Mouse (Mus musculus) frontal cortex, postnatal 14 days (tissue): ENCODE data around the gene Myo18b.

ENCODE experiments used
- DNase-seq, 2 experiments: peaks; one replicate each; pipeline ENCODE4 v3.0.0; 2022; ENCODE audit warnings: low spot score in 2 of 2

The Myo18b gene

DNA sequence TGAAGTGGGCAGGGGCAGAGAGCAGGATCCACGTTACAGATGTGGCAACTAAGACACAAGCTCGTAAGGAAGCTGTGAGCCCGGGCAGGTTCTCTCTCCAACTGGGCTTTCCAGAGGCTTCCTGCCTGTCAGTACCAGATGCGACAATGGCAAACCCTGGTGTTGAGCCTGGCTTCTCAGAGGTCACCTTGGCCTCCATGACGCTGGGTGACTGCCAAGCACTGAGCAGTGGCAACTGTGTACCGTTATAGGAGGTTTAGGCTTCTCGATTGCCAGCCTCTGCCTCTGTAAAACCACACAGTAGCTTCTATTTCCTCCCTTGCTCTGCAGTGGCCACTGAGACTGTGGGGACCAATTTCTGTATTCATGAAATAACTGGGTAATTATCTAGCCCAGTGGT lies 81.1 kb downstream of the Myo18b start:
- DNase-seq: no peak

DNA sequence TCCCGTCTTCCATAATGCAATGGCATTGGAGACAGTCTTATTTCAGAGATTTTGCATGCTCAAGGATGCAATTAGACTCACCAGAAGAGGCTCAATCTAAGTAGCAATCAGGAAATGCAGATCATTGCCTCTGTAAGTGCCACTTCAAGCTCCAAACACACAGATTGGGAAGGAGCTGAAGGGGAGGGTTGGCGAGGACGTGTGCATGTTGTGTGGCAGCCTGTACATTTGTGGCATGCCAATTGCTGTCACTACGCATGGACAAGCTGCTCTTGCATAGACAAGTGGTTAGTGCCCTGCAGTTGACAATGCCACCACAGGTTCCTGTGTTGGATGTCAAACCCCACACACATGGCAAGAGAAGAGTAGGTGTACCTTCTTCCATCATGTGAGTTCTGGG lies 88.5 kb downstream of the Myo18b start:
- DNase-seq: no peak

DNA sequence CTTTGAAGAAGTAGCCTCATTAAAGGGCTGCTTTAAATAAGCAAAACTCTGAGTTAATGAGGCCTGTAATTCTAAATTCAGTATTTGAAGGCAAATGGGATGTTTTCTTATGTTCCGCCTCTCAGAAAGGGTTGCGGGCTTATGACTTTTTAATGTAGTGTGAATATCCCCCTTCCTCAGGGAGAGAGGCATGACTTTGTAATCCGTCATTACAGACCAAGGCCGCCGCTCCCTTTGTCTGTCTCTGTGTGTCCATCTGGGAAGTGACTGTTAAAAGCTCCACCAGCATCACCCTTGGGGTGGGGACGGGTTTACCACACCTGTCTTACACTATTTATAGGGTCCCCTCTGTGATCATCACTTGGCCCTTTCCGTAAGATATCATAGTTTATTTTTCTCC lies 100.1 kb downstream of the Myo18b start:
- DNase-seq: no peak

DNA sequence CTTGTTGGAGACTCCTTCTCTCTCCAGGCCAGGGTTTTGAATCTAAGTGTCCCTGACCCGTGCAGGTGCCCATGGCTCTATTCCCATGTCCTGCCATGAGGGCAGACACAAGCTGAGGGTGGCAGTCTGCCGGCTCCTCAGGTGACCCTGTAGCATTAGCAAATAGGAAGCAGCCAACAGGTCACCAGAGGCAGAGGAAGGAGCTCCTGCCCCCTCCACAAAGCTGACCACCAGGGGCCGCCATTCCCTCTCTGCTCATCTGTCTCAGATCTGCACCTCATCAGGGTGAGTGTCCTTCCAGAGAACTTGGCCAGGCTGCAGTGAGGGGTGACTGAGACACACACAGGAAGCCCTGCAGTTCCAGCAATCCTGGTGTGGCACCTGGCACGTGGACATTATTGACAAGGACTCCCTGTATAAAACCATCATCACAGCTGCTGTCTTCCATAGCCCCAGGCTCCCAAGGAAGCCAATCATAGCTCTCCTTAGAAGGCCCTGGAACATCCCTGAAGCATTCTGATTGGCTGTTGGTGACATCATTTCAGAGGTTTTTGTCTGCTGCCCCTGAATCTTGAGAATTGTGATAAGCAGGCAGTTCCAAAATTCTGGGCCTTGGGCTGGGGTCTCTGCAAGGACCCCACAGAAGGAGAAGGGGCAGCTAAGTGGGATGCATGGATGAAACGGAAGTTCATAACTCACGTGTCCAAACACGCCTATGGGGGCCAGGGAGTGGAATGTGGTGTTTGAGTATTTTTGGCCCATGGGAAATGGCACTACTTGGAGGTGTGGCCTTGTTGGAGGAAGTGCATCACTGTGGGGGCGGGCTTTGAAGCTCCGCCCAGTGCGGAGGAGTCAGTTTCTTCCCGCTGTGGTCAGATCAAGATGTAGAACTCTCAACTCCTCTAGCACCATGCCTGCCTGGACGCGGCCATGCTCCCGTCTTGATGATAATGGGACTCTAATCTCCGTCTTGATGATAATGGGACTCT lies 104.1 kb downstream of the Myo18b start:
- DNase-seq: no peak

DNA sequence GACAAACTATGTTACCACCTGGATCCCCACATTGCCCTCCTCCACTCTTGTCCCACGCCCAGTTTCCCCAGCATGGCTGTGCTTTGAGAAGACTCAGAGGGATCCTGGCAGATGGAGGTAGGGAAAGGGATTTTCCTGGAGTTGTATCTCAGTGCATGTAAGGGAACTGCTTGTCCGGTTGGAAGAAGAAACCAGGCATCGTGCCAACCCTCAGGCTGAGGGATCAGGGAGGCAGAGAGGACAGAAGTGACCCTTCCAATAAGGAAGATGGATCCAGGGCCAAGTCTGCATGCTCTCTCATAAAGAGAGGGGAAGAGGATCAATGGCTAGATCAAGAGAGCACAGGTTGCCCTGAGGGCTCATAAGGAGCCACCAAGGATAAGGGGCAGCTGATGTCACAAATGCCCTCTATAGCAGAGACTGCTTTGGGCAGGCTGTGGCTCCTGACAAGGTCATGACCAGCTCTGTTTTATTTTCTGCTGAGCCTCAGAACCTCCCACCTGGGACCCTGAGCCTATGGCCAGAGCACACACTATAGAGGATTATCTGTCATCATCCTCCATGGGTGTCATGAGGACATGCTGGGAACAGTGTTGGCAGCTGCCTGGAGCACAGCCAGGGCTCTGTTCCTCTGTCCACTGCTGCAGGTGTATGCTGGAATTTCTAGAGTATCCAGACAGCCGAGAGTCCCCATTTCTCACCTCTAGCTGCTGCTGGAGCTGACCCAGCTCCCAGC lies 105.6 kb downstream of the Myo18b start:
- no peak for DNase-seq

DNA sequence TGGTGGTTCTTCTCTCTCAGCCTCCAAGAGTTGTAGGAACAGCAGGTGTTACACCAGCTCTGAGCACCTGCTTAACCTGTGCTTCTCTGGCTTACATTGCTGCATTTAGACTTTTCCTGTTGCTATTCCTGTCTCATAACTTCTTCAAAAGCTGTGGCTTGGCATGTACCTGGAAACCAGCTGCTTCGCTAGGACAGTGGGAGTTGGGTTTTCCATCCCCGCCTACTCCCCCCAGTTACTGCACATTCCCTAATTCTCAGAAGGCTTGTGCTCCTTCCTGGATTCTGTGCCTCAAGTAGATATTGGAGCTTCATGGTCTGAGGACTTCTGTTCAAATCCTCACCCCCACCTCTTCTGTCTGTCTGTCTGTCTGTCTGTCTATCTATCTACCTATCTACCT lies 107.7 kb downstream of the Myo18b start:
- DNase-seq: no peak

DNA sequence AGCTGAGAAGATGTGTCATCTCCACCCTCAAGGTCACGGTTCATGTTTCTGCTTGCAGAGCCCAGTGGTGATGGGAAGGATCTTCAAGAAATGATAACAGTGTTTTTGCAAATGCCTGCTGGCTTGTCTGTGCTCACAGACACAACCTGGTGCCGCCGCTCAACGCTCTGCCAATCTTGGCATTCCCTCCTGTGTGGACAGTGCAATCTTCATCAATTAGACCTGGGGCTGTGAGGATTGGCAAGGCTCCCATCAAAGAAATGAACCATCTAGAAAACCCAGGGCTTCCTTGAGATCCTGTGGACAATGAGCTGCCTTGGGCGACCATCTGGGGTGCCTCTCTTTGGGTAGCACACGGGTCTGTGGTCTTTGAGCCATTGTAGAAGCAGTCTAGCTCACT lies 109.4 kb downstream of the Myo18b start:
- no peak for DNase-seq

DNA sequence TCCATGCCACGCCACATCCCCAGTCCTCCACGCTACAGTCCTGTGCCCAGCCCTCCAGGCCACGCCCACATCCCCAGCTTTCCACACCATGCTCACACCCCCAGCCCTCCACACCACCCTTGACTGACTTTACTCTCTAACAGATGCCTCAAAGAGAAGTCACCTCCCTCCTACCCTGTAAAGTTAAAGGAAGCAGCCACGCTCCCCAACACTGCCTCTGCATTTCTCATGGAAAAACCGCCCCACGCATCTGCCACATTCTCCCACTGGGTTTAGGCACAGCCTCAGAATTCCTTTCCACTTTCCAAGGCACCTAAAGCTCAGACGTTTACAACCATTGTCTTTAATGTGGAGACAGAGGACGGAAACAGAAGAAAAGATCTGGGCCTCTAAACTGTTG lies 110.1 kb downstream of the Myo18b start:
- peak in 1 of 2 experiments; percentile 19 for DNase-seq

DNA sequence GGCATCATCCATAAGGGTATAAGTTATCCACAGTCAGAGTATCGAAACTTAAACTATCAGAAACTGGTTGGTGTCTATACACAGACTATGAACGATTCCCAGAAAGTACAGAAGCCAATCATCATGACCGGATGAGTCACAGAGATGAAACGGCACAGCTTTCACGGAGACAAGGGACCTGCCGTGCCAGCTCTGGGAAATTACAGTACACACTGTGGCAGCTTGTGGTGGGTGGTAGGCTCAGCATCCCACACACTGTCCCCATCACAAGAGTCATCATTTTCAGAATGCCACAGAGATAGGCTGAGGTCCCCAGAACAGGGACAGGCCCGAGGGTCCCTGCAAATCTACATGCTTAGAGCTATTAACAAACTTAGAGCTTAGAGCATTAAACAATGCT lies 114.4 kb downstream of the Myo18b start:
- DNase-seq: peak; percentile 44 to 59

DNA sequence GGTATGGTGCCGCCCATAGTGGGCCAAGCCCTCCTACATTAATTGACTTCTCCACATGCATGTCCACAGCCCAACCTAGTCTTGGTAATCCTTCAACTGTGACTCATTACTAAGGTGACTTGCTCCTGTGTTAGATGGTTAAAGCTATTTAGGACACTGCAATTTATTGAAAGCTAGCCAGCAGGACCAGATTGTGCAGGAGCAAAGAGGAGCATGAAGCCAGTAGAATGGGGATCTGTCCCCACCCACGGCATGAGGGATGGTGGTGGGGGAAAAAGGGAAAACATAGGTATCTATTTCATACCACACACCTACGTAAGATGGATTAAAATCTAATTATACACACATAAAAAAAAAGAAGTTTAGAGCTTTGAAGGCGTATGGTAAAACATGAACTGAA lies 114.9 kb downstream of the Myo18b start:
- DNase-seq: no peak

DNA sequence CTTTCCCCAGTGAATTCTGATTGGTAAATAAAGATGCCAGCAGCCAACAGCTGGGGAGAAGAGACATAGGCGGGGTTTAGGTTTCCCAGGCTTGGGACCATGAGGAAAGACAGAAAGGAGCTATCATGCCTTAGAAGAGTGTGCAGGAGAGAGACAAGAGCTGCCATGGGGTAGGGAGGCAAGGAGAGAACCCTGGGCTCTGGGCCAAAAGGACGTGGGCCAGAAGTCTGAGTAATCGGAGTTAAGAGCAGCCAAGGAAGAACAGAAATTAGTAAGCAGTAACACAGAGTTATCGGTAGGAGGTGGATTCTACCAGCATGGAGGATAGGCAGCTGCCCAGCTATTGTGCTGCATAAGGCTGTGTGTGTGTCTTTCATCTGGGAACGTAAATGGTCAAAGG lies 115.8 kb downstream of the Myo18b start:
- DNase-seq: peak; percentile 46 to 55

DNA sequence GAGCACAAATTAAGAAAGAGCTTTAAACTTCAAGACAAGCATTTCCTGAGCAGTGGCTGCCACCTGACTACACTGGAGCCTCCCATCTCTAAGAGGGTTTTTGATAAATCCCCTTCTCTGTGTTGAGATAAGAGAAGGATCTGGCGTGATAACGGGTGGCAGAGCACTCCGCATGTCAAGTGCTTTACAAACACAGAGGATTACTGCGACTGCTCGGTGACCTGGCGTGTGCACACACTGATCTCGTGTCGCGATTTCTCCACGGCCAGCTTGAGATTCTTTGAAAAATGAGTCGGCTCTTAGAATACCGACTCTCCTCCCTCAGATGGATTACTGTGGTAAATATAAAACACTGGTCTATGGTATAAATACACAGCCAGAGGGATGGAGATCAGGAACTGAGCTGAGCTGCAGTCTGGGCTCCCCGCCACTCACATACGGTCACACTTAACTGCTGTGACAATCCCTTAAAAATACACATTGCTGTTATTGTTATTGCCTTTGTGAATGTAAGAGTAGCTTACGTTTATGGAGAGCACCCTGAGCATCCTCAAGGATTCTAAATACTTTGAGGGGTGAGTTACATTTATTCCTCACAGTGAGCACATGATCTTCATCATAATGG lies 119.3 kb downstream of the Myo18b start:
- DNase-seq: no peak

DNA sequence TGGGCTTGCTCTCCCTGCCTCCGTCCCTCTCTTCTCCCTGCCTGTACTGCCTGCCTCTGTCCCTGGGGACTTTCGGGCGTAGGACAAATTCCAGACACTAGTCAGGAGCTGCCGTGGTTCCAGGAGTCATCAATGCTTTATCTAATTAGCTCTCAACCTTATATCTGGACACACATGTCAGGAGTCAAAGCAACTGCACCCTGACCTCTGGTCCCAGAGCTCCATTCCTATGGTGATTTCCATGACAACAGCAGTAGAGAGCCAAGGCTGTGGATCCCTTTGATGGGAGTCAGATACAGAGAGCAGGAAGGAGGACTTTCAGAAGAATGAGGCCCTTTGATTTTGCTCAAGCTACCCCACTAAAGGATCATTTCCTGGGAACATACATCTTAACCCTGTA lies 122.7 kb downstream of the Myo18b start:
- DNase-seq: no peak

DNA sequence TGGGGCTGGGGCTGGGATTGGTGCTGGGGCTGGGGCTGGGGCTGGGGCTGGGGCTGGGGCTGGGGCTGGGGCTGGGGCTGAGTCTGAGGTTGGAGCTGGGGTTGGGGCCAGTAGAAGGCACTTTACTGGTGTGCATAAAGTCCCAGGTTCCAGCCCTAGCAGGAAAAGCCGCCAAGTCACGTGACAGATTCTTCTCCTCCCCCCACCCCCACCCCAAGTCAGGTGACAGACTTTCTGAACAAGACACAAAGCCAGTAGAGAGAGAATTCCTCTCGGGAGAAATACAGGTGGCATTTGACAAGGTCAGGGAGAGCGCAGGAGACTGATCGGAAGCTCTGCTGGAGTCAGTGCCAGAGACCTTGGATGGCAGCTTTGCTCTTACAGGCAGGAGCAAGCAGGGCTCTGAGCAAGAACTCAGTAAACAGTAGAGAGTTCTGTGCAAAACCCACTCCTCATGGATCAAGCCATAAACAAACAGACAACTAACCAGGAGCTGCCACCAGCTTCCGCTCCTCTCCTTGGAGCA lies 124.7 kb downstream of the Myo18b start:
- DNase-seq: no peak

DNA sequence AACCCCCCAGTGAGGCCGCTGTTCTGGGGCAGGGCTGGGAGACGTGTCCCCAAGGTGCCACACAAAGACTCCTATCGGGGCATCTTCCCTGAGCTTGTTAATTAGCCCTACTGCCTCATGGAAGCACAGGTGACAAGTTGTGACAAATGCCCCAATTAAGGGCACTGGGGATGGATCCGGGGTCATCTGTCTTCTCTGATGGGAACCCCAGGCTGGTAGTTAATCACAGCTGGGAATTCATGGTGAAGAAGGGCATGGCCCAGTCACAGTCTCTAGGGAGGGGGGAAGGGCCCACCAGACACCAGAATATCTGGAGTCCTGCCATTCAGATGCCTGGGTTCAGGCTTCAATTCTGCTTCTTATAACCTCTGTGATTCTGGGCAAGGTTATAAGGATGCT lies 126.4 kb downstream of the Myo18b start:
- DNase-seq: no peak

DNA sequence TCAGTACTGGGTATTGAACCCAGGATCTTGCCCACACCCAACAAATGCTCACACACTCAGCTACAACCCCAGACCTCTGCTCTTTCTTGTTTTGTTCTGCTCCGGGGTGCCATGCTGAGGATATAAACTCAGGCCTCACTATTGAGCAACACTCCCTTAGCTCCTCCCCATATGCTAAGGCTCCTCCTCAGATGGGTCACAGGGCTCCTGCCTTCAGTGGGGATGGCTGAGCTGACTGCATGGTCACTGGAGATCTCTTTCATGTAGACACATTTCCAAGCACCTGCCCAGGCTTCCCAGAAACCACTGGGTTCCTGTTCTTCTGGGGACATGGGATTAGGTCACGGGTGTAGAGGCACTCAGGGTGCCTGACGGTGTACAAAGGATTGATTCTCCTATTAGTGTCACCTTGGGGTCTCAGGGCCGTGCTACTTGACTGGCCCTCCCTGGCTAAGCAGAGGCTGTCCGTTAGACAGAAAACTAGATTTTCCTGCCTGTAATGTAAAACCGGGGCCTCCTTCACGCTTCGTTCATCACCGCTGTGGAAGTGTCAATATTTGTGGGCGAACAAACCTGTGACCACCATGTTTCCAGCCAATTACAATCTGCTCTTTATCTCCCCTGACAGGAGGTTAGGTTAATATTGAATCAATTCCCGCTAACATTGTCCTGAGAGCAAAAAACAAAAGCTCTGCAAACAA lies 127.0 kb downstream of the Myo18b start:
- no peak for DNase-seq

DNA sequence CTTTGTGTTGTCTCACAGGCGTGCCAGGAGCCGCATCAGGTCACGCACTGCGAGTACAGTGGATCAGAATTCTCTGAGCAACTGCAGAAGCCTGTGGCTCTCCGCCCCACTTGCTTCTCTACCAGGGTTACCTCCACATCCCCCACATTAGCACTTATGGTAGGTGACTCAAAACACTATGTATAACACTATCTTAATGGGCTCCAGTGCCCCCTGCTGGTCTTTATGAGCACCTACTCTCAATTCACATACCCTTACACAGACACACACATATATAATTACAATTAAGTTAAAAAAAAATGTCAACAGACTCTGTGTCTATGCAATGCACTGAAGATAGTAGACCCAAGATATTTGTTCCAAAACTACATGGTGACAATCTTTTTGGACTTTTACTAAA lies 127.6 kb downstream of the Myo18b start:
- no peak for DNase-seq

DNA sequence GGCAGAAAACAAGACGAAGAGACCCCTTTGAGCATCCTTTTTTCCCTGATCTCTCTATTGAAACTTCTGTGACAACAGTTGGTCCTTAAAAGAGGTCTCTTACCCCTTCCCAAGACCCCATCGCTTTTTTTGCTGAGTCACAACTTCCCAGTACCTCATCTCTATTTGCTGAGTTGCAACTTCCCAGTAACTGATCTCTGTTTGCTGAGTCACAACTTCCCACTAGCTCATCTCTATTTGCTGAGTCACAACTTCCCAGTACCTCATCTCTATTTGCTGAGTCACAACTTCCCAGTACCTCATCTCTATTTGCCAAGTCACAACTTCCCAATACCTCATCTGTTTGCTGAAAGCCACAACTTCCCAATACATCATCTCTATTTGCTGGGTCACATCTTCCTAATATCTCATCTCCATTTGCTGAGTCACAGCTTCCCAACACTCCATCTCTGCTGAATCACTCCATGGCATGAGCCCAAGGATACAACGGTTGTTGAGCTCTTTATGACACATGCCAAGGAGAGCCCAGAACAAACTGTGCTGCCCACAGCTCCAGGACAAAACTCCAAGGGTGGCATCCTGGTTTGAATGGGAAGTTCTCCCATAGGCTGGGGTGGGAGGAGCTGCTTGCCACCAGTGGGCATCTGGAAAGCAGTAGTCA lies 134.6 kb downstream of the Myo18b start:
- DNase-seq: no peak

DNA sequence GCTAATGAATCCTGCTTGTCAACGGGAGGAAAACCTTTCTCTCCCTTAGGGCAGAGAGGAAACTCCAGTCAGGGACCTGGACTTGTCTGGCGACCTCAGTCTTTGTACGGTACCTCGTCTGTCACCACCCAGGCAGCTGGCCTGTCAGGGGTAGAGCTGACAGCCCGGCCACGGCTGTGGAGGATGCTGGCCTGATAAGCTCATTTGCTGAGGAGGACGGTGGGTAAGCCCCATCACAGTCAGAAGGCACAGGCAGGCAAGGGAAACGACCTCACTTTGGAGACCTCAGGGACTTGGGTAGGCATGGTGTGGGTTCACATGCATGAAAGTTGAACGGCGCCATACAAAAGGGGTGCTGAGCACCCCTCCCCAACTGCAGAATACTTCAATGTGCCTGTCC lies 140.6 kb downstream of the Myo18b start:
- no peak for DNase-seq

DNA sequence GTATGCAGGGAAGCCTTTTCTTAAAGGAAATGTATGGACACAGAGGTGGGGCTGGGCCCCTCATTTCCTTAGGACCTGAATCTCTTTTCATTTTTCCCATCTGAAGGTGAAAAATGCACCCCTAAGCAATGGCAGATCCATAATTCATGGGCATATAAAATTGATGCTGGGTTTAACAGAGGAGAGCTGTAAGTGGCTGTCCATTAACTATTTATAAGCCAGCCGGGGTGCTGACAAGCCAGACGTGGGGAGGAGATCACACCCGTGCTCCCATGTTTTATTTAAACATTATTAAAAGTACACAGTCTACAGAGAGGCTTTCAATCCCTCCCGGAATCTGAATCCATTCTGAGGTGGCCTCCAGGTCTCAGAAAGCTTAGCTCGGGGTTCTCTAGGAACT lies 146.5 kb downstream of the Myo18b start:
- DNase-seq: no peak
